Mouse (Mus musculus): Measurements from ENCODE around the gene Ankib1. TPM values are rescaled to one million over a fixed set of nuclear protein-coding genes. Genes with fewer than 3 reads are reported as not detected.

Ankib1 gene
- total RNA-seq, 2 experiments from 2014 or later: 25.9 to 31.0 TPM

GRCm38 (mm10) chr5:3648206-3648848, 154.4 kb downstream of the Ankib1 start:
- no peak for ATAC-seq (replicated peaks; ENCODE audit: poor library complexity)

DNA sequence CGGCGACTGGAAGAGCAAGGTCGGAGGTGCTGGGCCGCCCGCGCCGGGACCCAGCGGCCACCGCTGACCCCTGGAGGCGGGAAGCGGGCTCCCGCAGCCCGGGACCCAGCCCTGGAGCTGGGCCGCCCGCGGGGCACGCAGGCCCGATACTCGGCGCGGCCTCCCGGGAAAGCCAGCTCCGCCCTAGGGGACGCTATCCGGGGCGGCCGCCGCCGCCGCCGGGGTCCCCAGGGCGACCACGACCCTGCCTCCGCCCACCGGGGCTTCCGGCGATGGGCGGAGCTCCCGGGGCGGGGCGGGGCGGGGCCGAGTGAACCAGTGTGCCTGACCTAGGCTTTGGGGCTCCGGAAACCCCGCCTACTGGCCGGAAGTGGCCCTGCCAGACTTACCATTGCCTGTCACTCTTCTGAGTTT, 155.0 kb downstream of the Ankib1 start:
- ATAC-seq (replicated peaks; ENCODE audit: poor library complexity): peak; percentile 89

DNA sequence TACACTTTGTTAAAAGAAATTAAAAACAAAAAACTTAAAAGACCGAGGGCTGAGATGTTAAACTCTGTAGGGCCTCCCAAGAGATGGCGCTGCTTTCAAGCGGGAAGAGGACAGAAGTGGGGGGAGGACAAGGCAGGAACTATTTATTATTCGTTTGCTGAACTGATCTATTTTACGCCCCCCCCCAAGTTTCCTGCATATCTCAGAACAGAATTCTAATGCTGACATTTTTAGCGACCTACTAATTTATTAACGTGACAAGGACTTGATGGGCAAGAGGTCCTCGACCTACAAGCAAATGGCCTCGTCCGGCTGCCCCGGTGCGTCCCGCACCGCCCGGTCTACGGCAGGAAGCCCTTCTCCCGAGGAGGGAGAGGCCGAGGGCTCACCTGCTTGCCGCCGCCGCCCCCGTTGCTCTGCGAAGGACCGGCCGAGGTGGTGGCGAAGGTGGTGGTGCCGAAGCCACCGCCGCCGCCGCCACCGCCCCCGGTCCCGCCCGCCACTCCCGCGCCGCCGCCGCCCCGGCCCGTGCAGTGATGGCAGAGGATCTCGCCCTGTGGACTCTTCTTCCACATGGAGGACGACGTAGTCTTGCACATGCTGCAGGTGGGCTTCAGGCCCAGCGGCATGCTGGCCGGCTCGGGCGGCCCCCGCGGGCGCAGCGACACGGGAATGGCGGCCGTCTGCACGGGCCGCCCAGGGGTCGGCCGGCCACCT, 155.6 kb downstream of the Ankib1 start:
- peak; percentile 65 for ATAC-seq (replicated peaks; ENCODE audit: poor library complexity)

DNA sequence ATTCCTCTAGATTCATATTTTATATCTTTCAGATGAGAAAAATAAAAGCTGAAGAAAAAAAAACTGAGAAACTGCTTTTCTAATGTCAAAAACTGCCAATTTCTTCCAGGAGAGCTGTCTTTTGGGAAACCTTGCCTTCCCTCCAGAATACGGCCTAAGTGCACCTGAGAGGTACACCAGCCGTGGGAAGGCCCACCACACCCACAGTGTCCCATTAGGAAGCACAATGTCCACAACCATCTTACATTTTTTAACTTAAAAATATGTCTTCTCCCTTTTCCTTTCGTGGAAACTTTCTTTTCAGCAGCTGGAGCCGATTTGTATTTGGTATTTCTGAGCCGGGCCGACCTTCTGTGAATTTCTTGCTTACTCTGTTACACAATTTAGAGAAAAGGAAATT, 156.2 kb downstream of the Ankib1 start:
- no peak for ATAC-seq (replicated peaks; ENCODE audit: poor library complexity)

GRCm38 (mm10) chr5:3645326-3645725, 157.4 kb downstream of the Ankib1 start:
- no peak for ATAC-seq (replicated peaks; ENCODE audit: poor library complexity)

DNA sequence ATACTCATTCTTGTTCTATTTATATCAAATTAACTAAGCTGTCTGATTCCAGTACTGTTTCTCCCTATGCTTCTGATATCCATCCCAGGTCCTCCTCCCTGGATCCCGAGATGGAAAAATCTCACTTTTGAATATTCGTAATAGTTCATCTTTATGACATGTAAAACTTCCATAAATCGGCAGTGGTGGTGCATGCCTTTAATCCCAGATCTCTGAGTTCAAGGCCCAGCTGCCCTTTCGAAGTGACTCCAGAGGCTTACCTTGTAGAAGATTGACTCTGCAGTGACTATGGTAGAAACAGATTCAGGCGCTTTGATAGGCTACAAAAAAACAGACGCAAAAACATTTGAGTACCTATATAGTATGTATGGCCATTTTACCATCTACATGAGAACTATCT, 158.1 kb downstream of the Ankib1 start:
- ATAC-seq (replicated peaks; ENCODE audit: poor library complexity): no peak

Other genes with a start within 250 kb of the Ankib1 start
- 21.7 and 34.3 TPM in 2 replicates for gene 1700109H08Rik, start 231.4 kb downstream of the Ankib1 start, total RNA-seq (2015)
- 13.2 and 14.0 TPM in 2 replicates for gene 1700109H08Rik, start 231.4 kb downstream of the Ankib1 start, total RNA-seq (2017)
- 18.6 and 34.9 TPM in 2 replicates for gene Pex1, start 206.9 kb downstream of the Ankib1 start, total RNA-seq (2015)
- gene Pex1, start 206.9 kb downstream of the Ankib1 start, total RNA-seq (2017): 17.3 and 19.4 TPM in 2 replicates
- gene Rbm48, start 206.3 kb downstream of the Ankib1 start, total RNA-seq (2015): 13.0 and 15.4 TPM in 2 replicates
- 27.4 and 32.4 TPM in 2 replicates for gene Rbm48, start 206.3 kb downstream of the Ankib1 start, total RNA-seq (2017)
- gene Tmbim7, start 151.7 kb downstream of the Ankib1 start, total RNA-seq (2015): not detected in 2 replicates
- gene Tmbim7, start 151.7 kb downstream of the Ankib1 start, total RNA-seq (2017): 0.68 TPM in 1 of 2 replicates, not detected in the other
- gene Gatad1, start 145.7 kb downstream of the Ankib1 start, total RNA-seq (2015): 112 and 131 TPM in 2 replicates
- gene Gatad1, start 145.7 kb downstream of the Ankib1 start, total RNA-seq (2017): 179 and 200 TPM in 2 replicates
- gene Krit1, start 259 bp upstream of the Ankib1 start, total RNA-seq (2015): 50.4 and 69.6 TPM in 2 replicates
- gene Krit1, start 259 bp upstream of the Ankib1 start, total RNA-seq (2017): 40.6 and 61.2 TPM in 2 replicates
- gene Lrrd1, start 42.2 kb upstream of the Ankib1 start, total RNA-seq (2015): not detected in 2 replicates
- 0.03 and 0.12 TPM in 2 replicates for gene Lrrd1, start 42.2 kb upstream of the Ankib1 start, total RNA-seq (2017)
- 7.6 and 8.1 TPM in 2 replicates for gene Mterf1a, start 91.0 kb upstream of the Ankib1 start, total RNA-seq (2015)
- gene Mterf1a, start 91.0 kb upstream of the Ankib1 start, total RNA-seq (2017): 10.3 and 17.3 TPM in 2 replicates
- 46.3 and 53.6 TPM in 2 replicates for gene Akap9, start 125.1 kb upstream of the Ankib1 start, total RNA-seq (2015)
- gene Akap9, start 125.1 kb upstream of the Ankib1 start, total RNA-seq (2017): 41.9 and 64.1 TPM in 2 replicates